Mouse (Mus musculus) ES-E14 (cell line): ENCODE measurements around the gene 4930469K13Rik. TPM values are rescaled to one million over a fixed set of nuclear protein-coding genes. Genes with fewer than 3 reads are reported as not detected.
"Not testable (repeated sequence)": the region's sequence is repeated elsewhere in the genome, so short reads cannot be mapped to it uniquely, and the experiment has no call there.

Experiments
- DNase-seq: peaks from one replicate; pipeline ENCODE4 v3.0.0-alpha.2; 2013; ENCODE audit warnings: low read depth, low spot score
- H3K27ac ChIP-seq: 2 replicates; pipeline ENCODE4 v1.5.1; 2012; ENCODE audit warnings: low read depth, mild to moderate bottlenecking, low read length, moderate library complexity, mixed read lengths; ENCODE audit not compliant: poor library complexity, insufficient read depth, severe bottlenecking
- H3K36me3 ChIP-seq: 2 replicates; pipeline ENCODE4 v1.6.1; 2012; ENCODE audit warnings: mild to moderate bottlenecking, low read length, moderate library complexity, mixed read lengths; ENCODE audit not compliant: control insufficient read depth, poor library complexity, insufficient read depth, severe bottlenecking
- H3K4me1 ChIP-seq, 2 experiments: fragments of 150-350 bp in 1 of 2; sonication (generic) in 1 of 2; 2 replicates each; pipeline ENCODE4 v1.6.1; 2012; ENCODE audit warnings: low read length in 2 of 2, mild to moderate bottlenecking in 1 of 2, mixed read lengths in 1 of 2; ENCODE audit not compliant: control insufficient read depth in 2 of 2, insufficient read depth in 2 of 2, poor library complexity in 1 of 2
- H3K4me3 ChIP-seq, 2 experiments: fragments of 150-350 bp in 1 of 2; sonication (generic) in 1 of 2; 2 replicates each; pipeline ENCODE4 v1.5.1; 2012; ENCODE audit warnings: low read length in 2 of 2, low read depth in 1 of 2, mild to moderate bottlenecking in 1 of 2, mixed read lengths in 1 of 2; ENCODE audit not compliant: insufficient read depth in 1 of 2, poor library complexity in 1 of 2, severe bottlenecking in 1 of 2
- H3K9ac ChIP-seq: 2 replicates; pipeline ENCODE4 v1.6.1; 2012; ENCODE audit warnings: low read depth, mild to moderate bottlenecking, low read length, mixed read lengths; ENCODE audit not compliant: poor library complexity, insufficient read depth, severe bottlenecking
- H3K9me3 ChIP-seq: fragments of 150-350 bp; sonication (generic); 2 replicates; pipeline ENCODE4 v1.6.1; 2012; ENCODE audit warnings: low read depth, mild to moderate bottlenecking, low read length; ENCODE audit not compliant: control insufficient read depth, insufficient read depth
- CHD2 ChIP-seq: IDR thresholded peaks from 2 replicates; pipeline ENCODE4 v1.6.1; 2014; ENCODE audit warnings: mild to moderate bottlenecking, low read depth, low read length, inconsistent platforms
- HCFC1 ChIP-seq: IDR thresholded peaks from 2 replicates; pipeline ENCODE4 v1.6.1; 2012; ENCODE audit warnings: low read length, inconsistent platforms, borderline replicate concordance; ENCODE audit not compliant: insufficient read depth
- MAFK ChIP-seq: IDR thresholded peaks from 2 replicates; pipeline ENCODE4 v1.6.1; 2014; ENCODE audit warnings: mild to moderate bottlenecking, low read depth, low read length, inconsistent platforms; ENCODE audit not compliant: insufficient read depth
- ZC3H11A ChIP-seq: IDR thresholded peaks from 2 replicates; pipeline ENCODE4 v1.6.1; 2012; ENCODE audit warnings: low read depth, mild to moderate bottlenecking, inconsistent platforms, low read length, borderline replicate concordance
- ZNF384 ChIP-seq: IDR thresholded peaks from 2 replicates; pipeline ENCODE4 v1.6.1; 2012; ENCODE audit warnings: low read depth, low read length, inconsistent platforms
- in situ Hi-C, 2 experiments: fragments of 600-800 bp; cut with MboI; formaldehyde crosslinking; loops; one replicate each; pipeline ENCODE4 v1.15.1; 2025; ENCODE audit warnings: low sequenced_read_pairs in 2 of 2, inconsistent platforms in 1 of 2; ENCODE audit not compliant: unreplicated experiment in 2 of 2
- total RNA-seq: library from RNA; depleted of rRNA; stranded (reverse); fragments of 300-350 nt; gene quantifications from 2 replicates; pipeline ENCODE4 v1.2.3, GENCODE M21; 2012

Gene 4930469K13Rik
- total RNA-seq, 1 experiment = not detected

GRCm38 (mm10) chr11:34128412-34128811, 30.1 kb upstream of the 4930469K13Rik start:
- Histone ChIP-seq H3K4me3 (no peak overlapping the region), H3K36me3 (no peaks in the 10 kb centered on the region), H3K9ac (no peak overlapping the region), H3K4me1 (no peaks in the 10 kb centered on the region), H3K9me3 (no peaks in the 10 kb centered on the region), H3K27ac (no peak overlapping the region)
- in situ Hi-C loops = loop anchor here in 1 of 2 experiments (10.0 kb wide), 1 partner anchor 86 kb away; no protein-coding TSS in a partner anchor
- DNase-seq = no peak
- TF ChIP-seq ZNF384 (no peak), CHD2 (no peak), MAFK (no peak), HCFC1 (no peak), ZC3H11A (no peak)

GRCm38 (mm10) chr11:34125727-34126126, 27.4 kb upstream of the 4930469K13Rik start:
- not testable (repeated sequence) for H3K9me3 ChIP-seq, H3K4me1 ChIP-seq, H3K27ac ChIP-seq, H3K9ac ChIP-seq, H3K4me3 ChIP-seq, DNase-seq, H3K36me3 ChIP-seq
- in situ Hi-C loops = loop anchor here in 1 of 2 experiments (10.0 kb wide), 1 partner anchor 89 kb away; no protein-coding TSS in a partner anchor

GRCm38 (mm10) chr11:34124852-34125251, 26.5 kb upstream of the 4930469K13Rik start:
- no peaks in the 10 kb centered on the region for H3K36me3 ChIP-seq
- no peak overlapping the region for H3K9ac ChIP-seq
- no peak overlapping the region for H3K4me3 ChIP-seq
- H3K27ac ChIP-seq = no peak overlapping the region
- DNase-seq = no peak
- TF ChIP-seq MAFK = no peak
- TF ChIP-seq HCFC1 = no peak
- TF ChIP-seq ZNF384 = no peak
- TF ChIP-seq CHD2 = no peak
- no peak for TF ChIP-seq ZC3H11A
- H3K9me3 ChIP-seq = no peaks in the 10 kb centered on the region
- H3K4me1 ChIP-seq = no peaks in the 10 kb centered on the region
- in situ Hi-C loops = loop anchor here in 1 of 2 experiments (10.0 kb wide), 1 partner anchor 90 kb away; no protein-coding TSS in a partner anchor

GRCm38 (mm10) chr11:34123147-34123546, 24.8 kb upstream of the 4930469K13Rik start:
- H3K4me1 ChIP-seq = no peaks in the 10 kb centered on the region
- H3K9ac ChIP-seq = no peak overlapping the region
- H3K36me3 ChIP-seq = no peaks in the 10 kb centered on the region
- DNase-seq = peak; percentile 33
- no peak overlapping the region for H3K27ac ChIP-seq
- TF ChIP-seq ZC3H11A (peak; percentile 80; the same call in 1 of the 2 replicates), MAFK (no peak), ZNF384 (no peak)
- no peak overlapping the region for H3K4me3 ChIP-seq
- H3K9me3 ChIP-seq = no peaks in the 10 kb centered on the region
- in situ Hi-C loops = loop anchor here in 1 of 2 experiments (10.0 kb wide), 1 partner anchor 92 kb away; no protein-coding TSS in a partner anchor

GRCm38 (mm10) chr11:34118319-34118718, 20.0 kb upstream of the 4930469K13Rik start:
- Histone ChIP-seq H3K4me1 (no peaks in the 10 kb centered on the region), H3K4me3 (no peak overlapping the region), H3K9me3 (no peaks in the 10 kb centered on the region), H3K36me3 (no peaks in the 10 kb centered on the region), H3K27ac (no peak overlapping the region), H3K9ac (no peak overlapping the region)
- TF ChIP-seq ZC3H11A (no peak), HCFC1 (no peak), CHD2 (no peak), MAFK (no peak), ZNF384 (no peak)
- in situ Hi-C loops = no loop called here
- DNase-seq = no peak
